8 mouse cellular contexts compared by ENCODE assay signal in genomic region chr11:53324512-53324968, GRCm38 (mm10). TPM values are rescaled to one million over a fixed set of nuclear protein-coding genes. Genes with fewer than 3 reads are reported as not detected.
DNase-seq lines count a peak whose midpoint lies in the region; ATAC-seq and TF ChIP-seq lines count a peak whose summit lies in the region.

Zcchc10 (plus strand) TSS chr11:53324679.

- peak; percentile 95 for DNase-seq in ZHBTc4 (ENCODE audit: low read depth, low spot score)
- DNase-seq in cerebellum, postnatal 4 days (ENCODE audit: low spot score in 2 of 2), result peak; percentile 58 to 79
- peak; percentile 92 for DNase-seq in gastrocnemius, adult 2 months
- DNase-seq in hindbrain, postnatal 0 days (ENCODE audit: low spot score), result peak; percentile 94
- peak; percentile 83 to 84 for DNase-seq in left cerebral cortex, adult 2 months (ENCODE audit: extremely low spot score in 1 of 2, low spot score in 2 of 2)
- peak; percentile 56 for DNase-seq in retina, postnatal 7 days (ENCODE audit: low read depth, low spot score)
- peak; percentile 80 to 82 for DNase-seq in urinary bladder, adult 18-20 months (ENCODE audit: low spot score in 2 of 2)

- H3K27ac ChIP-seq in gastrocnemius, adult 2 months, result peak within 1 kb of the TSS; percentile 87
- peak within 1 kb of the TSS; percentile 70 for H3K27ac ChIP-seq in hindbrain, postnatal 0 days
- H3K27ac ChIP-seq in left cerebral cortex, adult 2 months, result peak within 1 kb of the TSS; percentile 74
- H3K27ac ChIP-seq in macrophage, result peak within 1 kb of the TSS; percentile 47

- H3K4me3 ChIP-seq in gastrocnemius, adult 2 months, result peak within 1 kb of the TSS; percentile 96
- peak within 1 kb of the TSS; percentile 67 for H3K4me3 ChIP-seq in hindbrain, postnatal 0 days (ENCODE audit: low read length)
- peak within 1 kb of the TSS; percentile 78 for H3K4me3 ChIP-seq in left cerebral cortex, adult 2 months
- peak within 1 kb of the TSS; percentile 99 for H3K4me3 ChIP-seq in macrophage (ENCODE audit: inconsistent target)

- H3K36me3 ChIP-seq in hindbrain, postnatal 0 days (ENCODE audit: insufficient read depth, low read length), result peaks cover 10% of the 10 kb centered on the region; the same call in 1 of the 2 replicates
- H3K36me3 ChIP-seq in macrophage (ENCODE audit: inconsistent target), result peaks cover 24% of the 10 kb centered on the region

- peaks cover 22% of the 10 kb centered on the region for H3K79me2 ChIP-seq in macrophage (ENCODE audit: inconsistent target)

- WGBS in hindbrain, postnatal 0 days, result under 1% methylated on average over 21 of the region's 21 CpGs
- under 1% methylated on average over 19 of the region's 21 CpGs for WGBS in macrophage (ENCODE audit: missing documents)

- H3K4me1 ChIP-seq in hindbrain, postnatal 0 days (ENCODE audit: insufficient read depth, low read length), result no peaks in the 10 kb centered on the region

- peak; percentile 97 for ATAC-seq in hindbrain, postnatal 0 days

- H3K9ac ChIP-seq in hindbrain, postnatal 0 days (replicated peaks; ENCODE audit: low read length), result peak within 1 kb of the TSS; percentile 75

- TF ChIP-seq CTCF in gastrocnemius, adult 2 months (IDR thresholded peaks at IDR 0.05), result no peak
- no peak for TF ChIP-seq CTCF in hindbrain, postnatal 0 days (IDR thresholded peaks at IDR 0.05; ENCODE audit: low read depth)
- no peak; the same call in 1 of the 2 replicates for TF ChIP-seq CTCF in left cerebral cortex, adult 2 months (IDR thresholded peaks at IDR 0.05)

- peak within 1 kb of the TSS; percentile 76 for H3K4me2 ChIP-seq in hindbrain, postnatal 0 days (ENCODE audit: low read depth, low read length)

- H3K27me3 ChIP-seq in hindbrain, postnatal 0 days (ENCODE audit: insufficient read depth, low read length), result no peaks in the 10 kb centered on the region

- H3K9me3 ChIP-seq in hindbrain, postnatal 0 days (ENCODE audit: low read length), result no peaks in the 10 kb centered on the region

- intact Hi-C loops in gastrocnemius, adult 2 months (cut with DNase I), result no loop called here
- intact Hi-C loops in left cerebral cortex, adult 2 months (cut with DNase I), result no loop called here

RNA-seq across cellular contexts. Expression of gene Zcchc10, which starts in this region (rescaled TPM):
- total RNA-seq in gastrocnemius, adult 2 months (2021), result 1 to 10 TPM; 5.5 to 9.4 TPM
- total RNA-seq in hindbrain, postnatal 0 days (2014; rRNA removed), result 0.89 TPM in 1 of 2 replicates, not detected in the other
- 13.6 and 14.9 TPM in 2 replicates for polyA plus RNA-seq in hindbrain, postnatal 0 days (2015; fragmentation: Nextera tagmentation; extraction: Ambion mirVana)
- 10 to 100 TPM; 10.4 TPM for total RNA-seq in left cerebral cortex, adult 2 months (2021)
- total RNA-seq in macrophage (2018; cell fraction: chromatin; rRNA removed), result 10 to 100 TPM in 2 of 26 experiments, 1 to 10 TPM in 22, under 1 TPM in 2; 0.75 to 11.4 (median 4.7) TPM
- 10 to 100 TPM in 17 of 26 experiments, 1 to 10 TPM in 9; 4.6 to 18.8 (median 11.2) TPM for total RNA-seq in macrophage (2018; cell fraction: cytosol; rRNA removed)
- 10 to 100 TPM in 8 of 26 experiments, 1 to 10 TPM in 18; 1.3 to 19.1 (median 6.0) TPM for total RNA-seq in macrophage (2018; cell fraction: nucleus; rRNA removed)
- 9.7 to 15.8 TPM (median 10.5 TPM) in 3 replicates for polyA plus RNA-seq in macrophage (2018)

Comparison
In these comparisons a context has a peak if more than half of its experiments do, and no peak if none do; other contexts are left out.
1. Peak in every context shown above with its lines: DNase-seq, ATAC-seq, H3K4me3 ChIP-seq and H3K27ac ChIP-seq.